Mouse (Mus musculus): ENCODE measurements at regions not wholly inside any gene's neighbourhood (a gene's known extent, or its start where the extent isn't known, plus 50 kb on each side); places are given as distances from the start of the nearest gene placed in this dataset.
A peak's percentile ranks its signal among the peaks of the same experiment; 100 is the strongest.

GRCm38 (mm10) chr9:50395543-50395942 lies 50.8 kb upstream of the Rpl10-ps3 start:
- DNase-seq (ENCODE audit: low read depth, low spot score) = no peak

GRCm38 (mm10) chr9:50396051-50396450 lies 51.3 kb upstream of the Rpl10-ps3 start:
- no peak for DNase-seq (ENCODE audit: low read depth, low spot score)

GRCm38 (mm10) chr9:50408396-50408795 lies 63.6 kb upstream of the Rpl10-ps3 start:
- no peak for DNase-seq (ENCODE audit: low read depth, low spot score)

GRCm38 (mm10) chr9:50408845-50409244 lies 64.1 kb upstream of the Rpl10-ps3 start:
- no peak for DNase-seq (ENCODE audit: low read depth, low spot score)

GRCm38 (mm10) chr9:50412986-50413385 lies 68.2 kb upstream of the Rpl10-ps3 start:
- no peak for DNase-seq (ENCODE audit: low read depth, low spot score)

GRCm38 (mm10) chr9:50413514-50414335 lies 69.0 kb upstream of the Rpl10-ps3 start:
- no peak for DNase-seq (ENCODE audit: low read depth, low spot score)

- DNase-seq (ENCODE audit: low read depth, low spot score) = no peak
Observed at GRCm38 (mm10) chr9:50414796-50415340, 70.1 kb upstream of the Rpl10-ps3 start.

- DNase-seq (ENCODE audit: low read depth, low spot score) = no peak
Observed at GRCm38 (mm10) chr9:50416677-50417076, 71.9 kb upstream of the Rpl10-ps3 start.

GRCm38 (mm10) chr9:50421061-50421460 lies 73.3 kb upstream of the Plet1 start:
- DNase-seq (ENCODE audit: low read depth, low spot score) = no peak

- no peak for DNase-seq (ENCODE audit: low read depth, low spot score)
Observed at GRCm38 (mm10) chr9:50421572-50422285, 72.6 kb upstream of the Plet1 start.

- DNase-seq (ENCODE audit: low read depth, low spot score) = no peak
Observed at GRCm38 (mm10) chr9:50425866-50426495, 68.3 kb upstream of the Plet1 start.

GRCm38 (mm10) chr9:50430147-50430546 lies 64.2 kb upstream of the Plet1 start:
- DNase-seq (ENCODE audit: low read depth, low spot score) = no peak

- DNase-seq (ENCODE audit: low read depth, low spot score) = no peak
Observed at GRCm38 (mm10) chr9:50433525-50433924, 60.8 kb upstream of the Plet1 start.

GRCm38 (mm10) chr9:50433978-50434377 lies 60.3 kb upstream of the Plet1 start:
- no peak for DNase-seq (ENCODE audit: low read depth, low spot score)

- DNase-seq (ENCODE audit: low read depth, low spot score) = peak; percentile 55
Observed at GRCm38 (mm10) chr9:50437830-50438722, 56.2 kb upstream of the Plet1 start.

- DNase-seq (ENCODE audit: low read depth, low spot score) = no peak
Observed at GRCm38 (mm10) chr9:50438738-50439137, 55.6 kb upstream of the Plet1 start.

GRCm38 (mm10) chr9:50440222-50440621 lies 54.1 kb upstream of the Plet1 start:
- DNase-seq (ENCODE audit: low read depth, low spot score) = no peak

GRCm38 (mm10) chr9:50440689-50441088 lies 53.6 kb upstream of the Plet1 start:
- no peak for DNase-seq (ENCODE audit: low read depth, low spot score)

- DNase-seq (ENCODE audit: low read depth, low spot score) = peak; percentile 51
Observed at GRCm38 (mm10) chr9:50443708-50444463, 50.4 kb upstream of the Plet1 start.
